Mouse (Mus musculus) small intestine, adult 2 months (tissue): ENCODE results near the gene Trim37.

ENCODE experiments used
- CTCF ChIP-seq: fragments of 200-500 bp; IDR thresholded peaks from 2 replicates; pipeline ENCODE4 v1.5.1; 2012; ENCODE audit warnings: low read depth, mild to moderate bottlenecking, control low read depth, inconsistent platforms, low read length, moderate library complexity, mixed read lengths; ENCODE audit not compliant: insufficient replicate concordance, insufficient read length; ENCODE audit errors: extremely low read depth
- POLR2A ChIP-seq: fragments of 200-500 bp; IDR thresholded peaks from 2 replicates; pipeline ENCODE4 v1.6.1; 2012; ENCODE audit warnings: low read depth, mild to moderate bottlenecking, control low read depth, inconsistent platforms, low read length, moderate library complexity

GRCm38 (mm10) chr11:87126281-87126823 is 525 bp upstream of the Trim37 start:
- TF ChIP-seq POLR2A (no peak), CTCF (no peak)
